Mouse (Mus musculus) midbrain, embryonic 16.5 days (tissue): Measurements from ENCODE around the gene Ppp1r32. TPM values are rescaled to one million over a fixed set of nuclear protein-coding genes. Genes with fewer than 3 reads are reported as not detected.

ENCODE experiments used
- ATAC-seq: fragments of 200-750 bp; cut with Nextera tagmentation; 2 replicates; pipeline ENCODE4 v1.8.0; 2017; ENCODE audit warnings: moderate TSS enrichment
- H3K27ac ChIP-seq: fragments of 300-500 bp; sonication (generic); 2 replicates; pipeline ENCODE4 v1.5.1; 2014; ENCODE audit warnings: mild to moderate bottlenecking, low read length, mixed read lengths
- H3K27me3 ChIP-seq: fragments of 300-500 bp; sonication (generic); 2 replicates; pipeline ENCODE4 v1.6.1; 2014; ENCODE audit warnings: low read depth, low read length, mixed read lengths; ENCODE audit not compliant: control insufficient read depth, insufficient read depth
- H3K36me3 ChIP-seq: fragments of 300-500 bp; sonication (generic); 2 replicates; pipeline ENCODE4 v1.6.1; 2014; ENCODE audit warnings: mild to moderate bottlenecking, low read length, moderate library complexity, mixed read lengths; ENCODE audit not compliant: control insufficient read depth, insufficient read depth
- H3K4me1 ChIP-seq: fragments of 300-500 bp; sonication (generic); 2 replicates; pipeline ENCODE4 v1.6.1; 2014; ENCODE audit warnings: mild to moderate bottlenecking, low read length, mixed read lengths; ENCODE audit not compliant: control insufficient read depth, insufficient read depth
- H3K4me2 ChIP-seq: fragments of 300-500 bp; sonication (generic); 2 replicates; pipeline ENCODE4 v1.6.1; 2014; ENCODE audit warnings: mild to moderate bottlenecking, low read length, mixed read lengths
- H3K4me3 ChIP-seq: fragments of 300-500 bp; sonication (generic); 2 replicates; pipeline ENCODE4 v1.5.1; 2014; ENCODE audit warnings: low read depth, mild to moderate bottlenecking, low read length, moderate library complexity, mixed read lengths
- H3K9ac ChIP-seq: fragments of 300-500 bp; sonication (generic); 2 replicates; pipeline ENCODE4 v1.6.1; 2014; ENCODE audit warnings: low read depth, low read length, mixed read lengths
- H3K9me3 ChIP-seq: fragments of 300-500 bp; sonication (generic); replicated peaks from 2 replicates; pipeline ENCODE4 v1.6.1; 2014; ENCODE audit warnings: mild to moderate bottlenecking, low read length, mixed read lengths; ENCODE audit not compliant: control insufficient read depth, poor library complexity, severe bottlenecking
- WGBS: fragments of 180-500 bp; shearing (Covaris S2); extraction: QIAGEN DNeasy Blood & Tissue Kit; methylation state at CpG from one replicate; pipeline ENCODE4 v1.1.7; 2014; 5-methylcytosine and 5-hydroxymethylcytosine counted together
- polyA plus RNA-seq: library from polyadenylated mRNA; unstranded; fragments of >200 nt; fragmentation: Nextera tagmentation; extraction: Ambion mirVana; gene quantifications from 2 replicates; pipeline ENCODE4 v1.2.1, GENCODE M21; 2015

Gene Ppp1r32
- polyA plus RNA-seq, 1 experiment from 2014 or later: 5.9 TPM

- Histone ChIP-seq H3K27ac (no peak overlapping the region), H3K9me3 (no peaks in the 10 kb centered on the region), H3K4me3 (no peak overlapping the region), H3K9ac (no peak overlapping the region), H3K36me3 (peaks cover 2% of the 10 kb centered on the region; the same call in 1 of the 2 replicates), H3K27me3 (peaks cover 4% of the 10 kb centered on the region; the same call in 1 of the 2 replicates), H3K4me2 (no peak overlapping the region), H3K4me1 (peaks cover 9% of the 10 kb centered on the region)
- ATAC-seq: no peak
- WGBS: 39% methylated on average over 13 of the region's 13 CpGs
These were observed 57.1 kb downstream of the Ppp1r32 start for GRCm38 (mm10) chr19:10425484-10426270.

GRCm38 (mm10) chr19:10424751-10425150 is 58.0 kb downstream of the Ppp1r32 start:
- whole genome bisulfite sequencing: 24% methylated on average over 1 of the region's 1 CpGs
- no peak for ATAC-seq
- Histone ChIP-seq H3K4me3 (no peak overlapping the region), H3K9me3 (no peaks in the 10 kb centered on the region), H3K36me3 (peaks cover 2% of the 10 kb centered on the region; the same call in 1 of the 2 replicates), H3K4me1 (peaks cover 9% of the 10 kb centered on the region), H3K9ac (no peak overlapping the region), H3K4me2 (no peak overlapping the region), H3K27ac (no peak overlapping the region), H3K27me3 (peaks cover 4% of the 10 kb centered on the region; the same call in 1 of the 2 replicates)

Other genes starting within 250 kb of the Ppp1r32 start
- gene Myrf, start 242.2 kb downstream of the Ppp1r32 start, polyA plus RNA-seq: 0.57 and 0.82 TPM in 2 replicates
- 11.8 and 14.1 TPM in 2 replicates for gene Dagla, start 178.1 kb downstream of the Ppp1r32 start, polyA plus RNA-seq
- 13.6 and 15.5 TPM in 2 replicates for gene Syt7, start 93.8 kb downstream of the Ppp1r32 start, polyA plus RNA-seq
- gene Lrrc10b, start 25.5 kb downstream of the Ppp1r32 start, polyA plus RNA-seq: 1.9 and 2.0 TPM in 2 replicates
- gene Cpsf7, start 42.3 kb upstream of the Ppp1r32 start, polyA plus RNA-seq: 55.9 and 56.0 TPM in 2 replicates
- 60.2 and 62.7 TPM in 2 replicates for gene Sdhaf2, start 43.2 kb upstream of the Ppp1r32 start, polyA plus RNA-seq
- gene Tmem216, start 73.3 kb upstream of the Ppp1r32 start, polyA plus RNA-seq: 52.0 and 52.3 TPM in 2 replicates
- gene Cyb561a3, start 94.2 kb upstream of the Ppp1r32 start, polyA plus RNA-seq: 24.5 and 26.4 TPM in 2 replicates
- gene Tmem138, start 94.4 kb upstream of the Ppp1r32 start, polyA plus RNA-seq: 37.8 TPM in 2 replicates
- 218 and 234 TPM in 2 replicates for gene Ddb1, start 122.4 kb upstream of the Ppp1r32 start, polyA plus RNA-seq
- gene Tkfc, start 122.7 kb upstream of the Ppp1r32 start, polyA plus RNA-seq: 24.6 and 25.4 TPM in 2 replicates
- 1.1 and 2.0 TPM in 2 replicates for gene Vwce, start 151.3 kb upstream of the Ppp1r32 start, polyA plus RNA-seq
- not detected in 2 replicates for gene Pga5, start 195.1 kb upstream of the Ppp1r32 start, polyA plus RNA-seq
- gene Vps37c, start 205.8 kb upstream of the Ppp1r32 start, polyA plus RNA-seq: 28.6 and 31.2 TPM in 2 replicates